Mouse (Mus musculus): Measurements from ENCODE around the gene Cdk11b.
"Not testable (repeated sequence)": the region's sequence is repeated elsewhere in the genome, so short reads cannot be mapped to it uniquely, and the experiment has no call there.

DNA sequence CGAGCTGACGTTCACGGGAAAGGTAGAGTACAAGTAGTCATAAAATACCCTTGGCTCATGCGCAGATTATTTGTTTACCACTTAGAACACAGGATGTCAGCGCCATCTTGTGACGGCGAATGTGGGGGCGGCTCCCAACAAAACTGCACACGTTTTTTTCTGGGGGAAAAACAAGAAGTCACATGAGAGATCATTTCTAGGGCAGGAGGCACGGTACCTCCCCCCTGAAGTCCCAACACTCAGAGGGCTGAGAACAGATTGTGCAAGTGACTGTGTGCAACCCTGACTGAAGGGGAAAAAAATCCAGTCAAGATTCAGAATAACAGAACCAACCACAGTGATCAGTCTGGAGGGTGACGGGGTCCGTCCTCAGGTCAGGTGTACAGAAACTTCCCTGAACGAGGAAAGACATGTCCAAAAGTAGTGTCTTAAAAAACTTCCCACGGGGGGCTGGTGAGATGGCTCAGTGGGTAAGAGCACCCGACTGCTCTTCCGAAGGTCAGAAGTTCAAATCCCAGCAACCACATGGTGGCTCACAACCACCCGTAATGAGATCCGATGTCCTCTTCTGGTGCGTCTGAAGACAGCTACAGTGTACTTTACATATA is 59.1 kb downstream of the Cdk11b start:
- not testable (repeated sequence) for TF ChIP-seq CTCF (IDR thresholded peaks at IDR 0.05; ENCODE audit: borderline replicate concordance, extremely low read depth, insufficient read depth, insufficient read length); POLR2A (IDR thresholded peaks at IDR 0.05; ENCODE audit: borderline replicate concordance, extremely low read depth, insufficient read depth, insufficient read length, poor library complexity, severe bottlenecking)
